Mouse (Mus musculus) left cerebral cortex, postnatal 36 days (tissue): ENCODE data around the gene Hmgcr. TPM values are rescaled to one million over a fixed set of nuclear protein-coding genes. Genes with fewer than 3 reads are reported as not detected.
A peak's percentile ranks its signal among the peaks of the same experiment; 100 is the strongest.
"Not testable (repeated sequence)": the region's sequence is repeated elsewhere in the genome, so short reads cannot be mapped to it uniquely, and the experiment has no call there.

ENCODE experiments used
- DNase-seq, 2 experiments: peaks; one replicate each; pipeline ENCODE4 v3.0.0; 2021 to 2022; ENCODE audit warnings: low spot score in 2 of 2, mixed read lengths in 1 of 2
- intact Hi-C: fragments of 180-260 bp; cut with DNase I; formaldehyde crosslinking; loops from one replicate; pipeline ENCODE4 v1.15.1; 2025
- total RNA-seq, 2 experiments: library from RNA; stranded (reverse); gene quantifications; 2 replicates each; pipeline ENCODE4 v1.2.3; 2021

Hmgcr gene
- total RNA-seq, 2 experiments from 2014 or later, result 137 to 160 TPM

DNA sequence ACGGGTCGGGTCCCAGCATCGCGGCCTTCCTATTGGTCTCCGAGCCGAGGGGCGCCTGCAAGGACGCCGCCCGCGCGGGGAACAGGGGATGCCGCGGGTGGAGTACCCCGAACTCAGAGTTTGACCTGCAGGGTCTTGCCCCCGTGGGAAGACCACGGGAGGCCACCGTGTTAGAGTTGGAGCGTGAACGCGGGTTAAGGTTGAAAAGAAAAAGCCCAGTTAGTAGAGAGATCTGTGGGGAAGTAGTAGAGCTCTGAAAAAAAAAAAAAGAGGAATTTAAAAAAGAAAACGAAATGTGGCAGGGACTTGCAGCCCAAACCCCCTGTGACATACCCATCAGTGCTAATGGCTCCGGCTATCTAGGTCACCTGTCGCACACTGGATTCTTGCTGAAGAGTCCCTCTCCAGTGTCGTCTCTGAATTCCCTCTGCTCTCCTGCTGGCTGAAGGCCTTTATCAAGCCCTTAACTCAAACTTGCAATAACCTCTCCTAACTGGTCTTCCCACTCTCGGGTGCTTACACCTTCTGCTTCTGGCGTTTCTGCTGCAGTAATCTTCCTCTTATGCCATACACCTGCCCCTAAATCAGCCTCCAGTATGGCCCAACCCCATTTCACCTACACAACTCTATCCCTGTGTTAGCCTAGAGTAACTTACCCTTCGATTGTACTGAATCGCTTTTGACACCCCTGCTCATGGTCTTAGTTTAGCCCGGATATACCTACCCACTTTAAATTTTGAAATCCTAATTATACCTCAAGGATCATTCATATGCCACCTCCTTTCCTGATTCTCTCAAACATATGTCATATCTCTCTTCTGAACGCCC lies 556 bp upstream of the Hmgcr start:
- intact Hi-C loops, result no loop called here
- DNase-seq, result peak in 1 of 2 experiments; percentile 20

DNA sequence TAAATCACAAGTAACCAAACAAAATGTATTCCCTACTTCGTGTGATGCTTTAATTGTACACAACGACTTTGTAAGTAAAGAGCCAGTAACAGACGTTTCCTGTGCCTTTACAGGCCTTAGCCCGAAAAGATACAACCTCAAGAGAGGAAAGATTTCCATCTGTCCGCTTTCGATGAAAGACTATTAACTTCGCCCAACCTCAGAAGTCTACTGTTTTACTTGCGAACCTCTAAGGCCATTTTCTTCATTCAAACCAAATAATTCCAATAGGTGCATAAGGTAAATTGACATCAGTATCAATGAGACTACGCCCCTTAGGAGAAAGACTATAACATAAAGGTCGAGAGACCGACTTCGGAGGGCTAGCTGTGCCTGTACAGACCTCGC lies 724 bp downstream of the Hmgcr start:
- DNase-seq, result no peak
- intact Hi-C loops, result no loop called here

DNA sequence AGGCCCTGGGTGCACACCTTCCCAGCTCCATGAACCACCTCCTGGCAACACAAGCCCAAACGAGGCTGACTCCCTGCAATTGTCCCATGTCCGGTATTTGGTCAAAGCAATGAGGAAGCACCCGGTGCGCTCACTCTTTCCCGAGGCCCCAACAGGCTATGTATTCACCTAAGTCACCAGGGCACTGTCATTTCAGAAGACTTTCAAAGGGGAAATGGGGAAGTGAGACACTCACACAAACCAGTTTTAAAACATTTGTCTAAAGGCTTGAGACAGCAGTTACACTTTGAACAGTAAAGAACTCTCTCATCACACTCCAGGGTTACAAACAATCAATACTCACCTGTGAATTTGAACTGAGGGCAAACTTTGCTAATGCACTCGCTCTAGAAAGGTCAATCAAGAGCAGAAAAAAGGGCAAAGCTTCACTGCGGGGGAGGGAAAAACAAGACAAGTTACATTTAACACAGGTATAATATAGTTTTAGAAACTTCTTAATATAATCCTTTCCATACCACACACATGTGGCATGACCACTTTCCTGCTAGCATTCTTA lies 6.2 kb downstream of the Hmgcr start:
- DNase-seq, result no peak
- intact Hi-C loops, result no loop called here

DNA sequence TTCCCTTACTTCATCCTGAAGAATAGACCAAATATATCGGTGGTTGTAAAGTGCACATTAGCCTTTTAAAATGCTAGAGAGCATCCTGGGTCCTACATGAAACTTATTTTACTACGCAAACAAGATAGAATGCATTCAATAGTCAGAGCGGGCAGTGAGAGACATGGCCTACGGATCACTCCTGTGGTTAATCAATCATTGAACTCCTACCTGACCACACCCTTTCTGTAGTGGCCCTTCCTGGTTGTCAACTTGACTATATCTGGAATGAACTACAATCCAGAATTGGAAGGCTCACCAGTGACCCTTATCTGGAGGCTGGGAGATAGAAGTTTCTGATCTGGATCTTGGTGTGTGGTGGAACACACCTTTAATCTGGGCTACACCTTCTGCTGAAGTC lies 7.6 kb downstream of the Hmgcr start:
- DNase-seq, intact Hi-C loops: not testable (repeated sequence)

DNA sequence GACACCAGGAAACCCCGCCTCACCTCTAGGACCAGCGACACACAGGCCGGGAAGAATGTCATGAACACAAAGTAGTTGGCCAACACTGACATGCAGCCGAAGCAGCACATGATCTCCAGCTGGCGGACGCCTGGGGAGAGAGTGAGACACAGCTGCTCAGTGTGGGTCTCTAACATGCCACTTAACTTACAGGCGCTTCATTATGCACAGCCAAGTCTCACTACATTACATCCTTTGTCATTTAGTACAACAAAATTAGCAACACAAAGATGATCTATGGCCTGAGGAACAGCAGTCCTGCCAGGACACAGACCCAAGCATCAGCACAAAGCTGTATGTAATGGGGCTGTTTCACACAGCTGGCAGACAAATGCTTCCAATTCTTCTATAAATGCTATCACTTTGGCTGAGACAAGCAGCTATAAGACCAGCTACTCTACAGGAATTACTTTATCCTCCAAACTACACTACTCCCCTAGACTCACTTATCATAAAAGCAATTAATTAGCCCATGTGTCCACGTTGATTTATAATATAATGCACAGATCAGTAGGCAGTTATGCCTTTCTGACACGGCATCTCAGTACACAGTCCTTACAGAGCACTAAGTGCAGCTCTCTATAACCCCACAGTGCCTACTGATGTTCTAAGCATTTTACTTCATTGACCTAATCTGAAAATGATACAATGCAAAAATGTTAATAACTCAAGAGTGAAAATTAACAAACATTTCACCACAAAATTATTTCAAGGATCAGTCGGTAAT lies 10.5 kb downstream of the Hmgcr start:
- intact Hi-C loops, result no loop called here

DNA sequence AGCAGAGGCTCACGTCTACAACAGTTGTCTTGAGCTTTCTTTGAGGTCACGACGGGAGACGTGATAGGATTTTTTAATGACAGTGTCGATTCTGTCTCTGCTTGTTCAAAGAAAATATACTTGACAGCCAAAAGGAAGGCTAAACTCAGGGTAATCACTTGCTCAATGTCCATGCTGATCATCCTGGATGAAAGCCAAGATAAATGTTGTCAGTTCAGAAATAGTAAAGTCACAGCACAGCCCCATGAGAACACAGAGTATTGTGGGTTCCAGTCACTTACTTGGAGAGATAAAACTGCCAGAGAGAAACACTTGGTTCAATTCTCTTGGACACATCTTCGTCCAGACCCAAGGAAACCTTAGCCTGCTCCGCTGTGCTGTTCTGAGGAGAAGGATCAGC lies 11.8 kb downstream of the Hmgcr start:
- DNase-seq, result no peak
- intact Hi-C loops, result no loop called here

More for the DNA sequence above, 10.5 kb downstream of the Hmgcr start:
- DNase-seq, result no peak

DNA sequence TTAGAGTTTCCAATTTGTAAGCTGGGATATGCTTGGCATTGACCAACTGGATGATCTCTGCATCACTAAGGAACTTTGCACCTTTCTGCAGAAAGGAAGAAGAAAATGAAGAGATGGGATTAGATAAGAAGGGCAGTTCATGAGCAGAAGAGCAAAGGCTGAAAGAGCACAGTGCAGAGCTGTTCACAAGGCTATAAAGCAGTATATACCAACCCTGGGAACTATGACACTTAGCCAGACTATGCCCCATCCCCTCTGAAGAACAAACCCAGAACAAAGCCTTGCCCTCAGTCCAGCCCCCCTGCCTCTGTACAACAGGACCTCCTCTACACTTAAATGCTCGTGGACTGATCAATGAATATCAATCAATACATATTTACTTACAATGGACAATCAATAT lies 14.1 kb downstream of the Hmgcr start:
- intact Hi-C loops, result no loop called here
- no peak for DNase-seq

DNA sequence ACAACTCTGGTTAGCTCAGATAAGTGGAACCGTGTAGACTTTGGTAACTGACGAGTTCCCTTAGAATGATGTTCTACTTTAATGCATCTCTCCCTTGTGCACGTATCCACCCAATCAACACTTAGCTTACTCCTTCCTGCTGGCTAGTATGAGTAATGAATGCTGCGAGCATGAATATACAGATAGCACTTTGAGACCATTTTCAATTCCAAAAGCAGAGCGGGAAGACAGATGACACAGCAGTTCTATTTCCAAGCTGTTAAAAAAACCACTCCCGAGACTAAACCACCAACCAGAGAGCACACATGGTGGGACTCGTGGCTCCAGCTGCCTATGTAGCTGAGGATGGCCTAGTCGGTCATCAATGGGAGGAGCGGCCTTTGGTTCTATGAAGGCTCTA lies 17.7 kb downstream of the Hmgcr start:
- peak in 1 of 2 experiments; percentile 26 for DNase-seq
- intact Hi-C loops, result no loop called here

DNA sequence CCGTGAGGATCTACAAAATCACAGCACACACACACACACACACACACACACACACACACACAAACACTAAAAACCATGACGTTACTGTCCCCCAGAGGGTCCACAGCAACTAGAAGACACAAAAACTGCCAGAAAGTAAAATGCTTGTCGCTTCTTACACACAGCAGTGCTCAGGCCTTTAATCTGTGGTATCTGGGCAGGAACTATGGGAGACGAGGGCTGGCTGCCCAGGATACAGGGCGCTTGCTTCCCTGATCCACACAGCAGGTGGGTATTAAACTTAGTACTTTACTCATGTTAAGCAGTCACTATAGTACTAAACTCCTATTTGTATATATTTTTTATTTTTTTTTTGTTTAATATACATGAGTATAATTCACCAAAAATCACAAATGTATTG lies 24.9 kb downstream of the Hmgcr start:
- DNase-seq, result no peak
- intact Hi-C loops, result no loop called here

DNA sequence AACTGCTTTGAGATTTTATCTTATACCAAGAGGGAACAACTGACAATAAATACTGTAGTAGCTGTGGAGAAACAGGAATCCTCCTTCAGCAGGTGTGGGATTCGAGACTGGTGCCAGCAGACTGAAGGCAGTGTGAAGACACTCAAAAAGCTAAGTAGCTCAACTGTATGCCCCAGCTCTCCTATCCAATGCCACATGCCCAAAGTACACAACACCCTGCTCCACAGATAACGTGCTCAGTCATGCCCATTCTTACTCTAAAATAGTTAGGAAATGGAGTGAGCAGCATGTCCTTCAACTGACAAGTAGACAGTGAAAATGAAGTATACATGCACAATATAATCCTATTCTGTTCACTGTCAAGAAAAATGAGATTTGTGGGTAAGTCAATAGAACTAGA lies 26.6 kb downstream of the Hmgcr start:
- DNase-seq, result no peak
- intact Hi-C loops, result no loop called here

DNA sequence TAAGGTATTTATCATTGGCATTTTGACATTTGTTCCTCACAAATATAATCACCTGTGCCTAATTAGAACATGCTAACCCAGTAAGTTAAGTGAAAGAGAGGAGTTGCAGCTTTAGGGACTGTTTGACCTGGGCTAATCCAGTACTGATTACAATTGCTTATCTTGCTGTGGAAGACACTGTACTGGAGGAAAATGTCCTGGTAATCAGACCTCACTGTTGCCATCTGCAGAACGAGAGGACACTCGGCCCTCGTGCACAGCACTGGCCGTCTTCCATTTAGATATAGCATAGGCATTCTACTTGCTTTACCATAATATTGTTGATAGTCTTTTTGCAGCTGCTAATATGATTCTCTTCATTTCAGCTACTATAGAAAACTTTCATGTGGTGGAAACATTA lies 40.3 kb downstream of the Hmgcr start:
- intact Hi-C loops, result no loop called here
- DNase-seq, result no peak

DNA sequence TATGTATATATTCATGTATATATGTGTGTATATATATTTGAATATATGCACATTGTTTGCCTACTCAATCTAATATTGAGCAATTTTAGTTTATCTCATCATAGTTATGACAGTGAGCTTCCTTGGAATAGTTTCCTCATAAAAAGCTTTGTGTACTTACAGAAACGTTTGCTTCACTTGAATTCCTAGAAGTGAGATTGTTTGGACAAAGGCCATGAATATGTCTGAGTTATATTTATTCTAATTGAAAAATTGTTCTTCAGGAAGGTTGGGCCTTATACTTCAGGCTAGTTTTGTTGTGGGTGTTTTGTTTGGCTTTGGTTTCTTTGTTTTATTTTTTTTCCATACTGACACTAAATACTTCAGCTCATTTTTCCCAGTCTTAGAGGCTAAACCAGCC lies 49.8 kb downstream of the Hmgcr start:
- intact Hi-C loops, result no loop called here
- no peak for DNase-seq

DNA sequence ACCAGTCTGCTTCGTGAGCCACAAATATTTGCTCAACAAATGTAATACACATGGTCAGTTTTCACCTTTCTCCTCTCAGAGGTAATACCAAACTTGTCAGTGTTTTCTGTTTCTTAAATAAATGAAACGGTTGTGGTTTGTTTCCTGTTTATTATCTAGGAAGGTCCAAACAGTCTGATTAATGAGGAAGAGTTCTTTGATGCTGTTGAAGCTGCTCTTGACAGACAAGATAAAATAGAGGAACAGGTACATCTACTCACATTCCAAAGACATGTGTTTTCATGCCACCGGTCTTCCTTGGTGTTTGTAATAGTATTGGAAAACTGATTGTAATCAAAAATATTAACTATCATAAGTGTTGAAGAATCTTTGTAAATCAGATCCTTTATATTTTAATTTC lies 56.1 kb downstream of the Hmgcr start:
- intact Hi-C loops, result no loop called here

DNA sequence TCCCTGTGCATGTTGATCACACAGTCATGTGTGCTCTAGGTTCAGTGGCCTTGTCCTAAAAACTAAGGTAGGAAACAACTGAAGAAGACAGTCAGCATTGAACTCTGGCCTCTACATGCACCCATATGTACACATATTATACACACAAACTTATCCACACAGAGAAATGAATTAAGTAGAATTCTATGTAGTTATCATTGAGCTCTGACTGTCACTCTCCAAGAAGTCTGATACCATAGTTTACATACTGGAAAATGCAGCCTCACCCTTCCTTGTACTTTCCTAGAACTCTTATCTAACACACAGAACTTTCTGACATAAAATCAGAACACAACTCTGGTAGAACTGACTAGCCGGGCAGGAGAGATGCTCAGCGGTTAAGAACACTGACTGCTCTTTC lies 66.5 kb downstream of the Hmgcr start:
- no peak for DNase-seq
- intact Hi-C loops, result no loop called here

More for the DNA sequence above, 56.1 kb downstream of the Hmgcr start:
- no peak for DNase-seq

DNA sequence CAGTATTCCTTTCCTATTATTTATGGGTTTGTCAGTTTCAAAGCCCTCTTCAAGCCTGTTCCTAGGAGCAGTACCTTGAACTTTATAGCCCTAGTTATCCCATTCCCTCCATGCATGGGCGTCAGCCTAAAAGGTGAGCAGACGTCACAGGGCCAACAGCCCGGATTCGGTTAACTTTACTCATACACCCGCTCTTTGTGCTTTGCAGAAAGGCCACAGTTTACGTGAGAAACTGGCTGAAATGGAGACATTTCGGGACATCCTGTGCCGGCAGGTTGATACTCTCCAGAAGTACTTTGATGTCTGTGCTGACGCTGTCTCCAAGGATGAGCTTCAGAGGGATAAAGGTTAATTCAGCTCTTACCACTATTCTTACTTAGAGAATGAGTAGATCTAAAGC lies 71.6 kb downstream of the Hmgcr start:
- intact Hi-C loops, result no loop called here
- no peak for DNase-seq

Other genes starting within 250 kb of the Hmgcr start
- gene Ankdd1b, start 199.7 kb downstream of the Hmgcr start, total RNA-seq, result under 1 TPM in 1 of 2 experiments, not detected in 1; 0.25 TPM
- not detected for gene Gm17622, start 180.2 kb downstream of the Hmgcr start, total RNA-seq
- gene Polk, start 128.4 kb downstream of the Hmgcr start, total RNA-seq, result 10 to 100 TPM; 11.7 to 15.6 TPM
- 10 to 100 TPM; 61.6 to 71.7 TPM for gene Col4a3bp, start 128.3 kb downstream of the Hmgcr start, total RNA-seq
- gene Ankrd31, start 77.3 kb upstream of the Hmgcr start, total RNA-seq, result under 1 TPM; 0.17 to 0.25 TPM